Mouse (Mus musculus) heart, adult 2 months (tissue): ENCODE measurements around the gene Ssbp2. TPM values are rescaled to one million over a fixed set of nuclear protein-coding genes. Genes with fewer than 3 reads are reported as not detected.
A peak's percentile ranks its signal among the peaks of the same experiment; 100 is the strongest.

Experiments used
- DNase-seq, 2 experiments: peaks; one replicate each; pipeline ENCODE4 v3.0.0; 2021
- H3K27ac ChIP-seq: fragments of 200-600 bp; 2 replicates; pipeline ENCODE4 v1.8.1; 2022
- H3K27me3 ChIP-seq: fragments of 200-500 bp; 2 replicates; pipeline ENCODE4 v1.6.1; 2012; ENCODE audit warnings: mild to moderate bottlenecking, low read length, inconsistent platforms, mixed read lengths; ENCODE audit not compliant: control insufficient read depth, insufficient read depth
- H3K36me3 ChIP-seq: fragments of 200-500 bp; 2 replicates; pipeline ENCODE4 v1.6.1; 2012; ENCODE audit warnings: low read length, inconsistent platforms; ENCODE audit not compliant: control insufficient read depth, insufficient read depth
- H3K4me1 ChIP-seq: fragments of 200-500 bp; 2 replicates; pipeline ENCODE4 v1.6.1; 2011; ENCODE audit warnings: low read length; ENCODE audit not compliant: control insufficient read depth, insufficient read depth
- H3K4me3 ChIP-seq: fragments of 200-600 bp; 2 replicates; pipeline ENCODE4 v1.8.1; 2022
- H3K79me2 ChIP-seq: fragments of 200-500 bp; replicated peaks from 2 replicates; pipeline ENCODE4 v1.6.1; 2012; ENCODE audit warnings: mild to moderate bottlenecking, inconsistent platforms, low read length, moderate library complexity, mixed read lengths; ENCODE audit not compliant: control insufficient read depth, insufficient read depth
- H3K9ac ChIP-seq: fragments of 200-500 bp; 2 replicates; pipeline ENCODE4 v1.6.1; 2012; ENCODE audit warnings: low read depth, mild to moderate bottlenecking, control low read depth, inconsistent platforms, low read length, mixed read lengths
- CTCF ChIP-seq: fragments of 200-600 bp; IDR thresholded peaks from 2 replicates; pipeline ENCODE4 v1.8.1; 2022; ENCODE audit warnings: antibody characterized with exemption, mild to moderate bottlenecking, moderate library complexity
- EP300 ChIP-seq: fragments of 200-500 bp; IDR thresholded peaks from 2 replicates; pipeline ENCODE4 v1.6.1; 2011; ENCODE audit warnings: low read depth, low read length, control low read depth; ENCODE audit not compliant: insufficient read depth
- POLR2A ChIP-seq: fragments of 200-500 bp; IDR thresholded peaks from 2 replicates; pipeline ENCODE4 v1.6.1; 2011; ENCODE audit warnings: mild to moderate bottlenecking, low read depth, low read length, control low read depth; ENCODE audit not compliant: insufficient read depth
- WGBS: fragments of 180-500 bp; shearing (Covaris S2); methylation state at CpG from one replicate; pipeline ENCODE4 v1.1.7; 2018; 5-methylcytosine and 5-hydroxymethylcytosine counted together
- intact Hi-C: fragments of 180-260 bp; cut with DNase I; formaldehyde crosslinking; loops from one replicate; pipeline ENCODE4 v1.15.1; 2025
- polyA plus RNA-seq: library from polyadenylated mRNA; depleted of rRNA; stranded (reverse); fragments of >200 nt; gene quantifications from 2 replicates; pipeline ENCODE4 v1.2.3, GENCODE M21; 2012
- total RNA-seq, 2 experiments: library from RNA; stranded (reverse); gene quantifications; 2 replicates each; pipeline ENCODE4 v1.2.3; 2021

Gene Ssbp2
- total and polyA plus RNA-seq, 3 experiments, result 25.0 to 40.4 (median 39.0) TPM

- Histone ChIP-seq H3K36me3 (no peaks in the 10 kb centered on the region), H3K4me1 (peaks cover 1% of the 10 kb centered on the region; the same call in 1 of the 2 replicates), H3K4me3 (peak overlapping the region; percentile 79; the same call in 1 of the 2 replicates), H3K9ac (no peak overlapping the region), H3K27me3 (peaks cover 2% of the 10 kb centered on the region; the same call in 1 of the 2 replicates), H3K79me2 (peaks cover 2% of the 10 kb centered on the region; the same call in 1 of the 2 replicates), H3K27ac (no peak overlapping the region)
- TF ChIP-seq POLR2A (no peak), CTCF (no peak)
- DNase-seq, result no peak
- intact Hi-C loops, result loop anchor here (5.0 kb wide), 2 partner anchors 240 to 535 kb away; partner anchors contain the start of gene Atg10
- WGBS, result 15% methylated on average over 2 of the region's 2 CpGs
Measured at GRCm38 (mm10) chr13:91462395-91462794, 2.3 kb downstream of the Ssbp2 start.

GRCm38 (mm10) chr13:91462893-91463481, 2.9 kb downstream of the Ssbp2 start:
- Histone ChIP-seq H3K27ac (no peak overlapping the region), H3K4me1 (peaks cover 1% of the 10 kb centered on the region; the same call in 1 of the 2 replicates), H3K79me2 (peaks cover 2% of the 10 kb centered on the region; the same call in 1 of the 2 replicates), H3K4me3 (no peak overlapping the region), H3K36me3 (no peaks in the 10 kb centered on the region), H3K27me3 (peaks cover 2% of the 10 kb centered on the region; the same call in 1 of the 2 replicates), H3K9ac (no peak overlapping the region)
- intact Hi-C loops, result loop anchor here (1.0 to 5.0 kb wide), 3 partner anchors 174 to 536 kb away; partner anchors contain the start of gene Atg10
- peak in 1 of 2 experiments; percentile 10 for DNase-seq
- WGBS, result 25% methylated on average over 9 of the region's 9 CpGs
- TF ChIP-seq POLR2A (no peak), CTCF (peak; percentile 60), EP300 (no peak)

- Histone ChIP-seq H3K9ac (no peak overlapping the region), H3K4me3 (no peak overlapping the region), H3K36me3 (no peaks in the 10 kb centered on the region), H3K27me3 (peaks cover 2% of the 10 kb centered on the region; the same call in 1 of the 2 replicates), H3K4me1 (peaks cover 1% of the 10 kb centered on the region; the same call in 1 of the 2 replicates), H3K27ac (no peak overlapping the region), H3K79me2 (peaks cover 2% of the 10 kb centered on the region; the same call in 1 of the 2 replicates)
- no peak for TF ChIP-seq CTCF
- TF ChIP-seq EP300, result no peak
- no peak for TF ChIP-seq POLR2A
- DNase-seq, result no peak
- intact Hi-C loops, result no loop called here
- WGBS, result 83% methylated on average over 8 of the region's 8 CpGs
Measured at GRCm38 (mm10) chr13:91465002-91465715, 5.1 kb downstream of the Ssbp2 start.

GRCm38 (mm10) chr13:91471566-91471965, 11.5 kb downstream of the Ssbp2 start:
- no peak overlapping the region for H3K4me3 ChIP-seq
- TF ChIP-seq CTCF (no peak), POLR2A (no peak), EP300 (no peak)
- H3K79me2 ChIP-seq, result peaks cover 2% of the 10 kb centered on the region
- WGBS, result 56% methylated on average over 2 of the region's 2 CpGs
- peaks cover 3% of the 10 kb centered on the region for H3K4me1 ChIP-seq
- H3K36me3 ChIP-seq, result peaks cover 3% of the 10 kb centered on the region
- H3K9ac ChIP-seq, result no peak overlapping the region
- H3K27ac ChIP-seq, result no peak overlapping the region
- H3K27me3 ChIP-seq, result no peaks in the 10 kb centered on the region
- peak in 1 of 2 experiments; percentile 19 for DNase-seq
- intact Hi-C loops, result loop anchor here (10.0 kb wide), 1 partner anchor 93 kb away; no protein-coding TSS in a partner anchor

GRCm38 (mm10) chr13:91471980-91472379, 11.9 kb downstream of the Ssbp2 start:
- H3K79me2 ChIP-seq, result peaks cover 2% of the 10 kb centered on the region
- no peak overlapping the region for H3K27ac ChIP-seq
- WGBS, result 93% methylated on average over 2 of the region's 2 CpGs
- intact Hi-C loops, result loop anchor here (10.0 kb wide), 1 partner anchor 93 kb away; no protein-coding TSS in a partner anchor
- no peak overlapping the region for H3K4me3 ChIP-seq
- peaks cover 3% of the 10 kb centered on the region for H3K4me1 ChIP-seq
- no peaks in the 10 kb centered on the region for H3K27me3 ChIP-seq
- H3K9ac ChIP-seq, result no peak overlapping the region
- peaks cover 3% of the 10 kb centered on the region for H3K36me3 ChIP-seq
- TF ChIP-seq POLR2A, result no peak
- no peak for TF ChIP-seq CTCF
- TF ChIP-seq EP300, result no peak
- DNase-seq, result no peak
